Mouse (Mus musculus): ENCODE results near the gene Atrnl1.

DNA sequence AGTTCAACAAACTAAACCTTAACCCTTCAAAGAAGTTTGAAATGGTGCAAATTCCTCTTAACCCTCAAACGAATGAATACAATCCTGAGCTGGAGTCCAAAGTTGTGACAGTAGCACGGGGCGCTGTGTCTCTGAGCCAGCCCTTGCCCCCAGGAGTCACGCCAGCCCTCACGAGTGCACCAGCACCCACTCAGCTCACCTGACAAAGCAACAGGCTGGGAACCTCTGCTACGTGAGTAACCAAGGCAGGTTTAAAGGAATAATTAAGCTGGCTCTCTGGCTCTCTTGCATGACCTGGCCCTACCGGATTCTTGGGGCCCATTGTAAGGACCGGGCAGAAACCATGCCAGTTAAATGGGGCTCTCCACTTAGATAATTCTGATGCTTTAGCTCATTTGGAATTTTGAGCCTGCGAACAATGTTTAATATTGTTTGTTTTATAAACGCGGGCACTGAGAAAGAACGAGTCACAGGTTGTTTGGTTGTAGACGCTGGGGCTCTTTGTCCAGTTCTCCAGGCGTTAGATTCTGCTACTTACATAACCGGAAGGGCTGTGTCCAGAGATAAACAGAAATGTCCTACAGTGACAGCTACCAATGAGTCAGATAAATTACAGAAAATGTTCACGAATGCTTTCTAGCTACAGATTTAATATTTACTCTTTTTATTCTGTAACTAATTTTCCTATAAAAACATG is 10.5 kb upstream of the Atrnl1 start:
- TF ChIP-seq CTCF (IDR thresholded peaks at IDR 0.05; ENCODE audit: insufficient read depth, low read length) (no peak), POLR2A (IDR thresholded peaks at IDR 0.05; ENCODE audit: borderline replicate concordance, extremely low read depth, low read depth, low read length) (no peak)
